Mouse (Mus musculus) lung, embryonic 16.5 days (tissue): ENCODE data around the gene Slc41a3. TPM values are rescaled to one million over a fixed set of nuclear protein-coding genes. Genes with fewer than 3 reads are reported as not detected.

ENCODE experiments used
- ATAC-seq: fragments of 200-750 bp; cut with Nextera tagmentation; 2 replicates; pipeline ENCODE4 v1.8.0; 2017; ENCODE audit warnings: low read depth, mild to moderate bottlenecking, moderate library complexity
- H3K27ac ChIP-seq: fragments of 300-500 bp; sonication (generic); 2 replicates; pipeline ENCODE4 v1.5.1; 2014; ENCODE audit warnings: mild to moderate bottlenecking, control low read depth, low read length
- H3K27me3 ChIP-seq: fragments of 300-500 bp; sonication (generic); 2 replicates; pipeline ENCODE4 v1.6.1; 2014; ENCODE audit warnings: low read depth, low read length, mixed read lengths; ENCODE audit not compliant: control insufficient read depth, insufficient read depth
- H3K36me3 ChIP-seq: fragments of 300-500 bp; sonication (generic); 2 replicates; pipeline ENCODE4 v1.6.1; 2014; ENCODE audit warnings: low read length; ENCODE audit not compliant: control insufficient read depth, insufficient read depth
- H3K4me1 ChIP-seq: fragments of 300-500 bp; sonication (generic); replicated peaks from 2 replicates; pipeline ENCODE4 v1.6.1; 2014; ENCODE audit warnings: low read length, mixed read lengths; ENCODE audit not compliant: control insufficient read depth, insufficient read depth
- H3K4me2 ChIP-seq: fragments of 300-500 bp; sonication (generic); 2 replicates; pipeline ENCODE4 v1.6.1; 2014; ENCODE audit warnings: low read depth, low read length, control low read depth
- H3K4me3 ChIP-seq: fragments of 300-500 bp; sonication (generic); 2 replicates; pipeline ENCODE4 v1.5.1; 2014; ENCODE audit warnings: mild to moderate bottlenecking, low read length, control low read depth
- H3K9ac ChIP-seq: fragments of 300-500 bp; sonication (generic); 2 replicates; pipeline ENCODE4 v1.6.1; 2014; ENCODE audit warnings: low read length, control low read depth
- H3K9me3 ChIP-seq: fragments of 300-500 bp; sonication (generic); 2 replicates; pipeline ENCODE4 v1.6.1; 2016; ENCODE audit warnings: low read length; ENCODE audit not compliant: control insufficient read depth
- WGBS: fragments of 180-500 bp; shearing (Covaris S2); extraction: QIAGEN DNeasy Blood & Tissue Kit; methylation state at CpG from one replicate; pipeline ENCODE4 v1.1.7; 2014; 5-methylcytosine and 5-hydroxymethylcytosine counted together
- polyA plus RNA-seq: library from polyadenylated mRNA; unstranded; fragments of >200 nt; fragmentation: Nextera tagmentation; extraction: Ambion mirVana; gene quantifications from 2 replicates; pipeline ENCODE4 v1.2.1, GENCODE M21; 2015

Gene Slc41a3
- polyA plus RNA-seq, 1 experiment from 2014 or later = 7.7 TPM

DNA sequence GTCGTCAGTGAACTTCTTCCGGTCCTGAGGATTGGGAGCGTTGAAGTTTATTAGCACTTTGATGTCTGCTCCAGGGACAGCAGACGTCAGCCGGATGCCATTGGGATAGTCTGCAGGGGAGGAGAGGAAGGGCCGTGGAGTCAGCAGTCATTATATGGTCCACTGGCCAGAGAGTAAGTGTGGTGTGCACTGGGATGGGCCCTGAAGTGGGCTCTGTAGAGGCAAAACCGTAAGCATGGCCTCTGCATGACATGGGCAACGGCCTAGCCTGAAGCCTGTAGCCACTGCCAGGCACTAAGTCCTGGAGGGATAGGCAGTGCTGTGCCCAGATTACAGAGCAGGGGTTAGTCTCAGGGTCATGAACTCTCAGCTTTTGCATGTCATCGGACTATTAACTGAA is 64.2 kb downstream of the Slc41a3 start:
- Histone ChIP-seq H3K27ac (no peak overlapping the region), H3K36me3 (peaks cover 74% of the 10 kb centered on the region), H3K9me3 (no peaks in the 10 kb centered on the region), H3K4me3 (no peak overlapping the region), H3K9ac (no peak overlapping the region), H3K4me1 (no peaks in the 10 kb centered on the region), H3K4me2 (no peak overlapping the region), H3K27me3 (no peaks in the 10 kb centered on the region)
- WGBS = 85% methylated on average over 9 of the region's 9 CpGs
- ATAC-seq = no peak

DNA sequence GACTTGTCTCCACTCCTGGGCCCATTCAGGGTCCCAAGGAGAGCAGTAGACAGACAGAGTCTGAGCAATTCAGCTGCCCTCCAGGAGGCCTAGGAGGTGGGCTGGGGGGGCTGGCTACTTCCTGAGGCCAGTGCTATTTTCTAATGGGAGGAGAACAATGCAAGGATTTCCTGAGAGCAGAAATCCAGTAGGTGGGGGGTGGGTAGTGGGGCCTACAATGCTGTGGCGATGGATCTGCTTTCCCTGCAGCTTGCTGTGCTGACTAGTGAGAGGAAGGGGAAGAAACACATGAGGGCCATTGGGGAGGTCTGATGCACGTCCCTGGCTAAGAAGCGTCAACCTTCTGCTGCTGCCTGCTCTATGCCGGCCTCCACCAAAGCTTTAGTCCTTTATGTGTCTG is 74.2 kb downstream of the Slc41a3 start:
- Histone ChIP-seq H3K27ac (peak overlapping the region; percentile 72), H3K9ac (no peak overlapping the region), H3K4me3 (no peak overlapping the region), H3K4me1 (peaks cover 3% of the 10 kb centered on the region), H3K27me3 (no peaks in the 10 kb centered on the region), H3K9me3 (no peaks in the 10 kb centered on the region), H3K4me2 (no peak overlapping the region), H3K36me3 (peaks cover 46% of the 10 kb centered on the region)
- peak; percentile 78 for ATAC-seq
- WGBS = 72% methylated on average over 4 of the region's 4 CpGs

DNA sequence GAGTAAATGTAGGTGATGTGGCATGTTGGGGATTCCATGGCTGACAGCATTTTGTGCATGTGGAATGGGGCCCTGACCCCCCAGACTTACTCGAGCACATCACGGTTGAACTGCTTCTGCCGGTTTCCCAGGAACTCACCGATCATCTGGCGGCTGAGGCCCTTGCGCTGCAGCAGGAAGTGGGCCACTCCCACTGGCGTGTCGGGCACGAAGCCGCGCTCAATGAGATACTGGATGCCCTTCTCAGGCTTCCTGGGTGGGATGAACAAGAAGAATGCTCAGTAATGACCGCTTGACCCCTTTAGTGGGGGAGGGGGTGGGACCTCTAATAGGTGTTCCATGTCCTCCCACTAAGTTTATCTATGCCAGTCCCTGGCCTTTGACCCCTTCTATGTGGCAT is 75.9 kb downstream of the Slc41a3 start:
- H3K4me1 ChIP-seq = peaks cover 3% of the 10 kb centered on the region
- 80% methylated on average over 12 of the region's 12 CpGs for WGBS
- no peak overlapping the region for H3K27ac ChIP-seq
- H3K4me2 ChIP-seq = no peak overlapping the region
- no peaks in the 10 kb centered on the region for H3K27me3 ChIP-seq
- ATAC-seq = no peak
- H3K9me3 ChIP-seq = no peaks in the 10 kb centered on the region
- no peak overlapping the region for H3K4me3 ChIP-seq
- peaks cover 36% of the 10 kb centered on the region for H3K36me3 ChIP-seq
- no peak overlapping the region for H3K9ac ChIP-seq

DNA sequence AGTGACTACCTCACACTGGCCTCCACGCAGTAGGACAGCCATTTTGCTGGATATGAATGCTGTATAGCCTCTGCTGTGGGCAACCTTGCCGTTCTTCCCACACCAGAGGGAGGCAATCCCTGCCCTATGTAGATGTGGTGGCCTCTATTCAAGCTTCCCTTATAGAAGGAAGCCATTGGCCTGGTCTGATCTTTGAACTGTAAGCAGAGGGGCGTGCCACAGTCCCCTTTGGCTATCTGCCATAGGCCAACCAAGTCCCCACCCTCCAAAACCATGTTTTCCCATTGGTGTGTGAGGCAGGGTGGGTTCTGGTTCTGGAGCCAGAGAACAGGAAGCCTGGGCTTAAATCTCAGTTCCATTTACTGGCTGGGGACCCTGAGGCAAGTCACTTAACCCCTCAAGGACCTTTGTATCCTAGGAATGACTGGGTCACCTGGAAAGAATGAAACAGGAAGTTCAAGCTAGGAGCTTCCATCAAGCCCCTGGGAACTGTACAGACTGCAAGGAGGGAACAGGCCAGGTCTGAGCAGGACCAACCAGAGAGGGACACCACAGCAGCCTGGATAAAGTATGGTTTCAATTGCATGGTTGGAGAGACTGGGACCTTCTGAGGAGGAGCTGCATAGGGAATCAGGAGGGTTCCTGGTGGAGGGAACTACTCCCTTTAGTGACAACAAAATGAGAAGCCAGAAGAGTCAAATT is 79.5 kb downstream of the Slc41a3 start:
- H3K27me3 ChIP-seq = no peaks in the 10 kb centered on the region
- H3K9me3 ChIP-seq = no peaks in the 10 kb centered on the region
- H3K4me2 ChIP-seq = no peak overlapping the region
- no peak overlapping the region for H3K9ac ChIP-seq
- no peak overlapping the region for H3K27ac ChIP-seq
- H3K4me1 ChIP-seq = peaks cover 3% of the 10 kb centered on the region
- no peak for ATAC-seq
- WGBS = 80% methylated on average over 3 of the region's 3 CpGs
- H3K4me3 ChIP-seq = no peak overlapping the region
- H3K36me3 ChIP-seq = peaks cover 15% of the 10 kb centered on the region; the same call in 1 of the 2 replicates

DNA sequence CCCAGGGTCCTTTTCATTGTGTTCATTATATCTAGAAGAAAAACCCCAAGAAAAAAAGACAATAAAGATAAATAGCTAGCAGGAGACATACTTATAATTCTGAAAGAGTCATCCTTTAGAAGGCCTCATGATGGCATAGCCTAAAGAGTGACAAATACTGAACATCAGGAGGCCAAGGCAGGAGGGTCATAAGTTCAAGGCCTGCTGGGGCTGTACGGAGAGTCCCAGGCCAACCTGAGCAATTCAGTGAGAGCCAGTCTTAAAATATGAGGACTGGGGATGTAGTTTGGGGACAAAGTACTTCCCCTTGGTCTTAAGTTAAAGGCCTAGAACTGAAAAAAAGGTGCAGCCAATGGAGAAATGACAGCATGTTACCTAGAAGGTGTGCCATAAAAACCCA is 82.3 kb downstream of the Slc41a3 start:
- no peaks in the 10 kb centered on the region for H3K27me3 ChIP-seq
- no peak overlapping the region for H3K4me3 ChIP-seq
- H3K36me3 ChIP-seq = peaks cover 21% of the 10 kb centered on the region
- no peak overlapping the region for H3K27ac ChIP-seq
- H3K4me1 ChIP-seq = no peaks in the 10 kb centered on the region; the same call in none of the 2 replicates
- H3K4me2 ChIP-seq = no peak overlapping the region
- no peak for ATAC-seq
- 78% methylated on average over 1 of the region's 1 CpGs for WGBS
- H3K9me3 ChIP-seq = no peaks in the 10 kb centered on the region
- H3K9ac ChIP-seq = no peak overlapping the region

DNA sequence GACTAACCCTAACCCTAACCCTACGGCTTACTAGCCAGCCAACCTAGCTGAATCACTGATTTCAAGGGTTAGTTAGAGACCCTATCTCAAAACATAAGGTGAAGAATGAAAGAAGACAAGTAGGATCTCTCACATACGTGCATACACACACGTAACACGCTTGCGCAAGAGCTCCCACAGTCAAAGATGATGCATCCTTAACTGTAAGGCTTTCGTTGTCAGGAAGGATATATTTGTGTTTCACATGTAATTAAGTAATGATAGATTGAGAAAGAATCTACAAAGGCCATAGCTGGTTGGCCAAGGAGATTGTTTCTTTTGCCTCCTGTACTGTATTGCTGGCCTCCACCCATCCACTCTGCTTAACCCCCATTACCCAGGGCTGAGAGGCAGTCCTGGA is 83.5 kb downstream of the Slc41a3 start:
- no peak overlapping the region for H3K9ac ChIP-seq
- no peak overlapping the region for H3K4me2 ChIP-seq
- H3K4me3 ChIP-seq = no peak overlapping the region
- H3K27me3 ChIP-seq = no peaks in the 10 kb centered on the region
- no peak overlapping the region for H3K27ac ChIP-seq
- no peaks in the 10 kb centered on the region for H3K4me1 ChIP-seq
- ATAC-seq = no peak
- peaks cover 26% of the 10 kb centered on the region for H3K36me3 ChIP-seq
- 92% methylated on average over 6 of the region's 6 CpGs for WGBS
- no peaks in the 10 kb centered on the region for H3K9me3 ChIP-seq

DNA sequence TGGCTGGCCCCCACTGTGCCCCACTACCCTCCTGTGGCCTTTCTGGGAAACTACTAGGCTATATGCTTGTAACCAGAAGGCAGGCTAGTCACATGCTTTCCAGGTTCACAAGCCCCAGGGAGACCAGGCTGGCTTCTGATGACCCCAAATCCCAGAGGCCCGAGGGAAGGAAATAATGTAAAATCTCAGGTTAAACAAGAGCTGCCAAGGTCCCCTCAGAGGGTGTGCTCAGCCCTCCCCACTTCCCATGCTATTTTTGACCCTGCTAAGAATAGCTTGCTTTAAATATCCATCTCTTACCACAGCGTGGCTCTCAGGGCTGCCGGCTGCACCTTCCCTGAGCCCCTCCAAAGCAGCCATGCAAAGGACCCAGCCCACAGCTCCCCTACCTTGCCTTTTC is 84.2 kb downstream of the Slc41a3 start:
- Histone ChIP-seq H3K9ac (no peak overlapping the region), H3K4me3 (no peak overlapping the region), H3K9me3 (no peaks in the 10 kb centered on the region), H3K27ac (no peak overlapping the region), H3K27me3 (no peaks in the 10 kb centered on the region), H3K4me2 (no peak overlapping the region), H3K4me1 (no peaks in the 10 kb centered on the region), H3K36me3 (peaks cover 28% of the 10 kb centered on the region)
- ATAC-seq = peak; percentile 25; the same call in 1 of the 2 replicates
- WGBS = 59% methylated on average over 3 of the region's 3 CpGs

DNA sequence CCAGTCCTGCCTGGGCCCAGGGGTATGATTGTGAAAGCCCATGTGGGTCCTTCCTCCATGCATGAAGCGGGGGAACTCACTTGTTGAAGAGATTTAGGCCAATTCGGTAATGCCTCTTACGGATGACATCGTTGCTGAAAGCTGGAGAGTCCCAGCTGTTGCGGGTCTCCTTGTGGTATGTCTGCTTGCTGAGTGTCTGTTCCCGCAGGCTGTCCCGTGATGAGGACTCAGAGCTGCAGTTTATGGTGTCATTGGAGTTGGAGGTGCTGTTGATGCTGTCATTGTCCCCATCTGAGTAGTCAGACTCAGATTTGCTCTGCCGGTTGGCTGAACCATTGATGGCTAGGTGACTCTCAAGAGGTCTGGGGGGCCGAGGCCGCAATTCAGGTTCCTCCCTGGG is 85.0 kb downstream of the Slc41a3 start:
- ATAC-seq = no peak
- H3K9ac ChIP-seq = no peak overlapping the region
- H3K4me1 ChIP-seq = no peaks in the 10 kb centered on the region
- H3K27me3 ChIP-seq = no peaks in the 10 kb centered on the region
- H3K27ac ChIP-seq = no peak overlapping the region
- peaks cover 34% of the 10 kb centered on the region for H3K36me3 ChIP-seq
- no peak overlapping the region for H3K4me3 ChIP-seq
- H3K4me2 ChIP-seq = no peak overlapping the region
- no peaks in the 10 kb centered on the region for H3K9me3 ChIP-seq
- WGBS = 70% methylated on average over 10 of the region's 10 CpGs

DNA sequence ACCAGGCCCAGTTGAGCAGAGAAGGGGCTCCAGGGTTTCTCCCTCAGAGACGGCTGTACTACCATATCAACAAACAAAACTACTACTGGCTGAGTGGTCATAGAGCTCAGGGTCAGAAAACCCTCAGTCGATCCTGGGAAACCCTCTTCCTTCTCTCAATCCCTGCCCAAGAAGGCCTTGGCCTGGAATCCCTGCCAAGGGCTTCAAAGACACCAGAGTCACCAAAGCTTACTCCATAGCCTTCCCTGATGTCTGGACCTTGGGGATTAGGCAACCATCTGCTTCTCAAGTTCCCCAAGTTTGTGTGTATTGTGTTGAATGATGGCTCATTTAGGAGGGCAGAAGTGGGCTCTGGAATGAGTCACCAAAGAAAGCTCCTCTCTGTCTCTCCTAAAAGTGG is 87.4 kb downstream of the Slc41a3 start:
- Histone ChIP-seq H3K27me3 (no peaks in the 10 kb centered on the region), H3K27ac (no peak overlapping the region), H3K4me2 (no peak overlapping the region), H3K36me3 (peaks cover 34% of the 10 kb centered on the region), H3K4me3 (no peak overlapping the region), H3K4me1 (no peaks in the 10 kb centered on the region), H3K9me3 (no peaks in the 10 kb centered on the region), H3K9ac (no peak overlapping the region)
- ATAC-seq = no peak
- WGBS = 40% methylated on average over 2 of the region's 2 CpGs

DNA sequence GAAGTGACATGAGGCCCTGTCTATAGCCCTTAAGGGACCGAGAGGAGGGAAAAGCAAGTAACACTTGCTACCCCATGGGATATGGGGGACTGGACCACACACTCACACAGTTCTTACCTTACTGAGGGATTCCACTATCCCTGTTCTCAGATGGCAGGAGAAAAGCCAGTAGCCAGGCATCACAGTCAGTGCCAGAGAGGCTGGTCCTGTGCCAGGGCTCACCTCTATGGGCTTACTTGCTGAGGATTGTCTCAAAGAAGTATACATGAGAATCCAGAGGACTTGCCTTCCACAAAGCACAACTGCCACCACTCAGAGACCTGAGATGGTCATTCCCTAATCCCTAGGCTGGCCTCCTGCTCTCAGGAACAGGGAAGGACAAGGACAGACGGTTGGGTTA is 87.9 kb downstream of the Slc41a3 start:
- no peaks in the 10 kb centered on the region for H3K9me3 ChIP-seq
- H3K36me3 ChIP-seq = peaks cover 33% of the 10 kb centered on the region
- H3K4me3 ChIP-seq = no peak overlapping the region
- no peak overlapping the region for H3K9ac ChIP-seq
- no peaks in the 10 kb centered on the region for H3K27me3 ChIP-seq
- 63% methylated on average over 2 of the region's 2 CpGs for WGBS
- no peak overlapping the region for H3K4me2 ChIP-seq
- no peak overlapping the region for H3K27ac ChIP-seq
- H3K4me1 ChIP-seq = no peaks in the 10 kb centered on the region
- ATAC-seq = no peak
